Mouse (Mus musculus): ENCODE measurements around the gene Eif3b.

- no peak for TF ChIP-seq MAX (IDR thresholded peaks at IDR 0.05)
- TF ChIP-seq CTCF (IDR thresholded peaks at IDR 0.05; ENCODE audit: control insufficient read depth, insufficient read depth, insufficient read length): no peak
- TF ChIP-seq MYOD1 (IDR thresholded peaks at IDR 0.05; ENCODE audit: control insufficient read depth, insufficient read length, low read depth): no peak
- no peak for TF ChIP-seq FOSL1 (IDR thresholded peaks at IDR 0.05; ENCODE audit: insufficient read depth, low read length, poor library complexity, severe bottlenecking)
- no peak for TF ChIP-seq CEBPB (IDR thresholded peaks at IDR 0.05; ENCODE audit: low read depth)
- no peak for TF ChIP-seq USF1 (IDR thresholded peaks at IDR 0.05; ENCODE audit: low read depth)
- no peak for TF ChIP-seq MYOG (IDR thresholded peaks at IDR 0.05; ENCODE audit: control insufficient read depth, extremely low read depth, insufficient read length)
Measured at GRCm38 (mm10) chr5:140378121-140378853, 40.8 kb upstream of the Eif3b start.
